Mouse (Mus musculus) bone marrow, adult 2 months (tissue): Measurements from ENCODE around the gene Trpm6.

Experiments
- CTCF ChIP-seq: fragments of 200-500 bp; IDR thresholded peaks from 2 replicates; pipeline ENCODE4 v1.5.1; 2011; ENCODE audit warnings: low read length, control low read depth; ENCODE audit not compliant: control insufficient read depth, insufficient read depth
- POLR2A ChIP-seq: fragments of 200-500 bp; IDR thresholded peaks from 2 replicates; pipeline ENCODE4 v1.6.1; 2011; ENCODE audit warnings: low read depth, mild to moderate bottlenecking, control low read depth, low read length, borderline replicate concordance; ENCODE audit not compliant: control insufficient read depth

- no peak for TF ChIP-seq CTCF
- TF ChIP-seq POLR2A = no peak
Measured at GRCm38 (mm10) chr19:18887646-18888407, 138.0 kb downstream of the Trpm6 start.
